Mouse (Mus musculus): Measurements from ENCODE around the gene Exph5. TPM values are rescaled to one million over a fixed set of nuclear protein-coding genes. Genes with fewer than 3 reads are reported as not detected.

Exph5 gene
- polyA plus RNA-seq, 1 experiment from 2014 or later, result 6.9 TPM

DNA sequence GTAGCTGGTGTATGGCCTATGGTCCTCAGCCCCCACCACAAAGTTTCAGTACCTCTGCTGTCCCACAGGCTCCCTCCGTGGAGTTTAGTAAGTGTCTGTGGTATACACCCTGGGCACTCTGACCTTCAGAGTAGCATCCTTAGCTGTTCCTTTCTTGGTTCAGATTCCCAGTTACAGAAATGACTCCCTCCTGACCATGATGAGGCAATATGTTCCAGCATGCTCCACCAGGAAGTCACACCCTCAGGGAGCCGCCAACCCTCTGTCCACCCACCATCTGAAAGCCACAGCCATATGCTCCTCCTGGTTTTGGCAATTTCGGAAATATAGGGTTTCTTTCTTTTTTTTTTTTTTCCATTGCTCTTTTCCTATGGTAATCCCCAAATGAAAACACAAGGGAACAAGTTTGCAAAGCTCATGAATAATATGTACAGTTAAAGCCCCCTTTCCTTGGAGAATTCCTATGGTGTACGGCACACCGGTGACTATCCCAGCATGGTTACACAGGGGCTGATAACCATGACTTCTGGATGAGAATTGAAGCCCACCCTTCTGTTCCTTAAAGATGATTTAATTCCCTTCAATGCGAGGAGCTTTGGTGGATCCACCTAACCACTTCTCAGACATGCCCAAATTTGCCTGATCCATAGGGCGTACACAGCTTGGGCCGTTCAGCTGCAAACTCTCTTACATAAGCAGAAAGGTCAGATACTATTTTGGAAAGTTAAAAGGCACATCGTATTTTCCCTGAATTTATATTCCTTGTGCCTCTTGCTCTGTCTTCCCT lies 43.4 kb downstream of the Exph5 start:
- no peak overlapping the region for H3K4me3 ChIP-seq (ENCODE audit: low read length)
- H3K27ac ChIP-seq (ENCODE audit: low read length), result no peak overlapping the region
- H3K4me2 ChIP-seq (ENCODE audit: low read depth, low read length), result no peak overlapping the region
- H3K4me1 ChIP-seq (replicated peaks; ENCODE audit: control insufficient read depth, insufficient read depth, low read length), result no peaks in the 10 kb centered on the region; the same call in 1 of the 2 replicates
- peaks cover 3% of the 10 kb centered on the region; the same call in 1 of the 2 replicates for H3K27me3 ChIP-seq (ENCODE audit: control insufficient read depth, insufficient read depth, low read depth, low read length)
- 0 out of 2 replicates have a peak, but pooled peaks cover 2% of the 10 kb centered on the region for H3K36me3 ChIP-seq (ENCODE audit: control insufficient read depth, insufficient read depth, low read length)
- ATAC-seq (ENCODE audit: low read depth), result no peak
- no peaks in the 10 kb centered on the region for H3K9me3 ChIP-seq (ENCODE audit: control insufficient read depth, low read length)
- 86% methylated on average over 9 of the region's 9 CpGs for WGBS
- H3K9ac ChIP-seq (ENCODE audit: low read length), result no peak overlapping the region

DNA sequence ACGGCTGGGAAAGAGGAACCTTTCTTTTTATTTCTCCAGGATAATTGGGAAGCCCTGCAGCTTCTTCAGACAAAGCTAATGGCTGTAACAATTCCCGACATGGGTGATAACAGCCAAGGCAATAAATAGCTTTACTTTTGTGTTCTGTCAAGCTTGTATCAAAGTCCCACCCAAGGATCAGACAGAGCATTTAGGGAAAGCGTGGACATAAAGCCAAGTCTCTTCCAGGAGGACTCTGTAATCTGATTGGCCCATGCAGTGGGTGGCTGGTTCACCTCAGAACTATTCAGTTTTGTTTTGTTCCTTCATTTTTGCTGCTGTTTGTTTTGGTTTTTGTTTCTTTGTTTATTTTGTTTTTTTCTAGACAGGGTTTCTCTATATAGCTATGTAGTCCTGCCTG lies 44.3 kb downstream of the Exph5 start:
- ATAC-seq (ENCODE audit: low read depth), result no peak
- H3K4me2 ChIP-seq (ENCODE audit: low read depth, low read length), result no peak overlapping the region
- WGBS, result 71% methylated on average over 3 of the region's 3 CpGs

DNA sequence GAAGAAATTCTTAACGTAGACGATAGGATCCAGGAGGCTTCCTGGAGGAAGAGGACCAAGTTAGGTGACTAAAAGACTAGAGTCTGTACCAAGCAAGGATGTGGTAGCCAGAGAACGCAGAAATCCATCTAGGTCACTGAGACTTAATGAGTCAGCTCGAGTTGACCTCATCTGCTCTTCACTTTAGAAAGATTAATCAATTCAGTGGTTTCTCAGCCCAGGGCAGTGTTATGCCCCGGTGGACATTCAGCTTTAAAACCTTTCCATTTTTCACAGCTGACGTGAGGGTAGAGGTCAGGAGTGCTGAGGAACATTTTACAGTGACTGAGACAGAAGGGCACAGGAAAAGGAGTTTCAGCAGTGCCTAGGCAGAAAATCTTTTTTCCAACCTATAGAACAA lies 44.9 kb downstream of the Exph5 start:
- H3K36me3 ChIP-seq (ENCODE audit: control insufficient read depth, insufficient read depth, low read length), result 0 out of 2 replicates have a peak, but pooled peaks cover 6% of the 10 kb centered on the region
- WGBS, result 60% methylated on average over 6 of the region's 6 CpGs
- no peak overlapping the region for H3K9ac ChIP-seq (ENCODE audit: low read length)
- no peak overlapping the region for H3K27ac ChIP-seq (ENCODE audit: low read length)
- peaks cover 3% of the 10 kb centered on the region for H3K9me3 ChIP-seq (ENCODE audit: control insufficient read depth, low read length)
- no peaks in the 10 kb centered on the region; the same call in 1 of the 2 replicates for H3K4me1 ChIP-seq (replicated peaks; ENCODE audit: control insufficient read depth, insufficient read depth, low read length)
- ATAC-seq (ENCODE audit: low read depth), result no peak
- H3K27me3 ChIP-seq (ENCODE audit: control insufficient read depth, insufficient read depth, low read depth, low read length), result no peaks in the 10 kb centered on the region
- no peak overlapping the region for H3K4me3 ChIP-seq (ENCODE audit: low read length)
- no peak overlapping the region for H3K4me2 ChIP-seq (ENCODE audit: low read depth, low read length)

More for the DNA sequence above, 44.3 kb downstream of the Exph5 start:
- Histone ChIP-seq H3K27me3 (ENCODE audit: control insufficient read depth, insufficient read depth, low read depth, low read length) (peaks cover 3% of the 10 kb centered on the region; the same call in 1 of the 2 replicates), H3K27ac (ENCODE audit: low read length) (no peak overlapping the region), H3K4me3 (ENCODE audit: low read length) (no peak overlapping the region), H3K9me3 (ENCODE audit: control insufficient read depth, low read length) (peaks cover 3% of the 10 kb centered on the region), H3K4me1 (replicated peaks; ENCODE audit: control insufficient read depth, insufficient read depth, low read length) (no peaks in the 10 kb centered on the region; the same call in 1 of the 2 replicates), H3K9ac (ENCODE audit: low read length) (no peak overlapping the region), H3K36me3 (ENCODE audit: control insufficient read depth, insufficient read depth, low read length) (0 out of 2 replicates have a peak, but pooled peaks cover 6% of the 10 kb centered on the region)

DNA sequence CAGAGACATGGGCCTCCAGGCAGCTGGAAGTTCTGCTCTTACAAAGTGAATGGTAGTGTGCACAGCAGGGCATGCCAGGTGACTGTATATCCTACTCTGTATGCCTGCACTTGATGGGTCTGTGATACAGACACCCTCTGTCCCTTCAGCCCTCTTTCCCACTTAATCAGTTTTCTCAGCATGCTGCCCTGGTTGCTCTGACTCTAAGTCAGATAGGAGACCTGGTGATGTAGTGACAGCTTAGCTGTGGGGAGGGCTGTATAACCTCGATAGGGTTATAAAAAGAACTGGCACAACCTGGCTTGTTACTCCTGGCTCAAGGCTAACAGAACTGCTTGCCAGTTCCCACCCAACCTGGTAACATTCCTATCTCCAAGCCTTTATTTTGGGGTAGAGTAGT lies 47.7 kb downstream of the Exph5 start:
- ATAC-seq (ENCODE audit: low read depth), result no peak
- H3K27me3 ChIP-seq (ENCODE audit: control insufficient read depth, insufficient read depth, low read depth, low read length), result no peaks in the 10 kb centered on the region
- H3K4me1 ChIP-seq (replicated peaks; ENCODE audit: control insufficient read depth, insufficient read depth, low read length), result no peaks in the 10 kb centered on the region
- H3K27ac ChIP-seq (ENCODE audit: low read length), result no peak overlapping the region
- H3K4me3 ChIP-seq (ENCODE audit: low read length), result no peak overlapping the region
- no peak overlapping the region for H3K4me2 ChIP-seq (ENCODE audit: low read depth, low read length)
- H3K9ac ChIP-seq (ENCODE audit: low read length), result no peak overlapping the region
- H3K36me3 ChIP-seq (ENCODE audit: control insufficient read depth, insufficient read depth, low read length), result 0 out of 2 replicates have a peak, but pooled peaks cover 6% of the 10 kb centered on the region
- 71% methylated on average over 1 of the region's 1 CpGs for WGBS
- peaks cover 3% of the 10 kb centered on the region for H3K9me3 ChIP-seq (ENCODE audit: control insufficient read depth, low read length)

DNA sequence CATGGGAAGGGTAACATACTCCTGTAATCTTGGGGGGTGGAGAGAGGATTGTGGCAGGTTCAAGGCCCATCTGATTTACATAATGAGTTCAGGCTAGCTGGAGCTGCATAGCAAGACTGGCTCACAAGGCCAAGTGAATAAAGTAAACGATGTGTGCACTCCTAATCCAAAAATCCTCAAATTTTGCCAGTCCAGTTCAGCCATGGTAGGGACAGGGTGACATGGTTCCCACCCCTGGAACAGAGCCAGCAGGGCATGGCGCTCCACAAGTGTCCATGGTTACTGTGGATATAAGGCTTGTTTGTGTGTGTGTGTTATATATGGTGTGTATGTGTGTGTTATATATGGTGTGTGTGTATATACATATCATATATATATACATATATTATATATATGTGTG lies 48.9 kb downstream of the Exph5 start:
- Histone ChIP-seq H3K4me2 (ENCODE audit: low read depth, low read length) (no peak overlapping the region), H3K9me3 (ENCODE audit: control insufficient read depth, low read length) (peaks cover 3% of the 10 kb centered on the region), H3K4me1 (replicated peaks; ENCODE audit: control insufficient read depth, insufficient read depth, low read length) (0 out of 2 replicates have a peak, but pooled peaks cover 2% of the 10 kb centered on the region), H3K27ac (ENCODE audit: low read length) (no peak overlapping the region), H3K36me3 (ENCODE audit: control insufficient read depth, insufficient read depth, low read length) (0 out of 2 replicates have a peak, but pooled peaks cover 6% of the 10 kb centered on the region), H3K9ac (ENCODE audit: low read length) (no peak overlapping the region), H3K27me3 (ENCODE audit: control insufficient read depth, insufficient read depth, low read depth, low read length) (no peaks in the 10 kb centered on the region), H3K4me3 (ENCODE audit: low read length) (no peak overlapping the region)
- WGBS, result 77% methylated on average over 2 of the region's 2 CpGs
- no peak for ATAC-seq (ENCODE audit: low read depth)

DNA sequence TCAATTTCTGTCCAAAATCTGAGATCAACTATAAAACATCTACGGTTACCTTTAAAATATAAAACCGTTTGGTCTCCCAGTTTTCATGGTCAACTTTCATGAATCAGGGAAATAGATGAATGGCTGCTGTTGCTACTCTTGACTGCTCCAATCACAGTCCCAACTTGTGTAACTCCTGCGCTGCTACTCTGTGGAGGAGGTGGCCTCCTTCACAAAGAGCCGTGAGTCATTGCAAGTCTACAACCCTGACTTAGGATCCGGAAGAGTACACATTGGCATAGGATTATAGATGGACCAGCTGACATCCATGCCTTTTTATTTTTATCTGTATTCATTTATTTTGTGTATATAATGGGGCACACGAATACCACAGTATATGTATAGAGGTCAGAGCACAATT lies 50.4 kb downstream of the Exph5 start:
- Histone ChIP-seq H3K9ac (ENCODE audit: low read length) (no peak overlapping the region), H3K27ac (ENCODE audit: low read length) (no peak overlapping the region), H3K9me3 (ENCODE audit: control insufficient read depth, low read length) (peaks cover 3% of the 10 kb centered on the region), H3K36me3 (ENCODE audit: control insufficient read depth, insufficient read depth, low read length) (0 out of 2 replicates have a peak, but pooled peaks cover 6% of the 10 kb centered on the region), H3K27me3 (ENCODE audit: control insufficient read depth, insufficient read depth, low read depth, low read length) (no peaks in the 10 kb centered on the region), H3K4me2 (ENCODE audit: low read depth, low read length) (no peak overlapping the region), H3K4me1 (replicated peaks; ENCODE audit: control insufficient read depth, insufficient read depth, low read length) (0 out of 2 replicates have a peak, but pooled peaks cover 2% of the 10 kb centered on the region), H3K4me3 (ENCODE audit: low read length) (no peak overlapping the region)
- 88% methylated on average over 6 of the region's 6 CpGs for WGBS
- no peak for ATAC-seq (ENCODE audit: low read depth)

DNA sequence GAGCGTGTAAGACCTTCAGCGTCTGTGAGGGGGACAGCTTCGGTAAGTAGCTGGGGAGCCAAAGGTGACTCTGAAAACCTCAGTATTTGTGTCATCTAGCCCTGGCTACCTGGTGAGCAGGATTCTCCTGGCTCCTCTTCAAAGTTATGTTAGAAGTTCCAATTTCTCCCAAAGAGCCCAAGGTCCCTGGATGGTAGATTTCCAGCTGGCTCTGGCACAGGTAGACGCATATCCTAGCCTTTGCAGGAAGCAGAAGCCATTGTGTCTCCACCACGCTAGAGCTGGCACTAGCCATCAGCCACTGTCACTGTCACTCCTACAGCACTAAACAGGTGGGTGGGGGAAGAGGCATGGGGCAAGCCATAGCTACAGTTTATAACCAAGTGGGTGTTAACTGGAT lies 51.7 kb downstream of the Exph5 start:
- 0 out of 2 replicates have a peak, but pooled peaks cover 6% of the 10 kb centered on the region for H3K36me3 ChIP-seq (ENCODE audit: control insufficient read depth, insufficient read depth, low read length)
- H3K27me3 ChIP-seq (ENCODE audit: control insufficient read depth, insufficient read depth, low read depth, low read length), result no peaks in the 10 kb centered on the region
- H3K4me3 ChIP-seq (ENCODE audit: low read length), result no peak overlapping the region
- WGBS, result 87% methylated on average over 5 of the region's 5 CpGs
- ATAC-seq (ENCODE audit: low read depth), result no peak
- H3K9ac ChIP-seq (ENCODE audit: low read length), result no peak overlapping the region
- H3K27ac ChIP-seq (ENCODE audit: low read length), result no peak overlapping the region
- H3K4me2 ChIP-seq (ENCODE audit: low read depth, low read length), result no peak overlapping the region
- peaks cover 3% of the 10 kb centered on the region for H3K9me3 ChIP-seq (ENCODE audit: control insufficient read depth, low read length)
- H3K4me1 ChIP-seq (replicated peaks; ENCODE audit: control insufficient read depth, insufficient read depth, low read length), result 0 out of 2 replicates have a peak, but pooled peaks cover 4% of the 10 kb centered on the region

- Histone ChIP-seq H3K36me3 (ENCODE audit: control insufficient read depth, insufficient read depth, low read length) (no peaks in the 10 kb centered on the region), H3K4me3 (ENCODE audit: low read length) (peak overlapping the region; percentile 23), H3K27ac (ENCODE audit: low read length) (peak overlapping the region; percentile 89), H3K9ac (ENCODE audit: low read length) (peak overlapping the region; percentile 25; the same call in 1 of the 2 replicates), H3K27me3 (ENCODE audit: control insufficient read depth, insufficient read depth, low read depth, low read length) (no peaks in the 10 kb centered on the region), H3K9me3 (ENCODE audit: control insufficient read depth, low read length) (no peaks in the 10 kb centered on the region), H3K4me2 (ENCODE audit: low read depth, low read length) (peak overlapping the region; percentile 33), H3K4me1 (replicated peaks; ENCODE audit: control insufficient read depth, insufficient read depth, low read length) (0 out of 2 replicates have a peak, but pooled peaks cover 4% of the 10 kb centered on the region)
- ATAC-seq (ENCODE audit: low read depth), result peak; percentile 98
- 24% methylated on average over 14 of the region's 14 CpGs for WGBS
Observed at GRCm38 (mm10) chr9:53356219-53357155, 55.0 kb downstream of the Exph5 start.

GRCm38 (mm10) chr9:53371339-53371738 lies 69.9 kb downstream of the Exph5 start:
- 47% methylated on average over 3 of the region's 3 CpGs for WGBS
- no peaks in the 10 kb centered on the region for H3K9me3 ChIP-seq (ENCODE audit: control insufficient read depth, low read length)
- no peak overlapping the region for H3K4me2 ChIP-seq (ENCODE audit: low read depth, low read length)
- ATAC-seq (ENCODE audit: low read depth), result no peak
- H3K27me3 ChIP-seq (ENCODE audit: control insufficient read depth, insufficient read depth, low read depth, low read length), result no peaks in the 10 kb centered on the region
- H3K36me3 ChIP-seq (ENCODE audit: control insufficient read depth, insufficient read depth, low read length), result no peaks in the 10 kb centered on the region
- no peak overlapping the region for H3K9ac ChIP-seq (ENCODE audit: low read length)
- no peaks in the 10 kb centered on the region for H3K4me1 ChIP-seq (replicated peaks; ENCODE audit: control insufficient read depth, insufficient read depth, low read length)
- H3K4me3 ChIP-seq (ENCODE audit: low read length), result no peak overlapping the region
- no peak overlapping the region for H3K27ac ChIP-seq (ENCODE audit: low read length)
